Mouse (Mus musculus): Measurements from ENCODE around the gene Arx.

- TF ChIP-seq CTCF (IDR thresholded peaks at IDR 0.05) (no peak), POLR2A (IDR thresholded peaks at IDR 0.05; ENCODE audit: insufficient read depth, low read depth, low read length) (no peak)
Measured at GRCm38 (mm10) chrX:93299046-93299626, 12.9 kb downstream of the Arx start.
